Mouse (Mus musculus) mature B cell (primary cell): ENCODE measurements around the gene Mgam.
"Not testable (repeated sequence)": the region's sequence is repeated elsewhere in the genome, so short reads cannot be mapped to it uniquely, and the experiment has no call there.

ENCODE experiments used
- in situ Hi-C: fragments of 300-500 bp; cut with MboI; formaldehyde crosslinking; loops from 2 replicates; pipeline ENCODE4 v1.14.3; 2019

Gene Mgam

DNA sequence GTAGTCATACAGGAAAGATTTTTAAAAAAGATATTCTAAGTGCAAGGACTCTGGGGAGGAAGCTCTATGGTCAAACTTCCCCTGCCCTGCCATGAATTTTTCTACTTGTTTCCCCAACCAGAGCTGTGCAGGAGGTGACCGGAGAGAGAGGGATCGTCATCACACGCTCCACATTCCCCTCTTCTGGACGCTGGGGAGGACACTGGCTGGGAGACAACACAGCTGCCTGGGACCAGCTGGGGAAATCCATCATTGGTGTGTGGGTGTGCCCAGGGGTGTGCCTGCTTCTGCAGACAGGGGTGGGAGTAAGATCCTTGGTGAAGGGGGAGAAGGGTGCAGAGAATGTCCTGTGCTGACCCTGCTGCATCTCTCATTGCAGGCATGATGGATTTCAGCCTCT is 99.9 kb downstream of the Mgam start:
- in situ Hi-C loops, result not testable (repeated sequence)

GRCm38 (mm10) chr6:40739545-40739944 is 110.9 kb downstream of the Mgam start:
- in situ Hi-C loops, result no loop called here

DNA sequence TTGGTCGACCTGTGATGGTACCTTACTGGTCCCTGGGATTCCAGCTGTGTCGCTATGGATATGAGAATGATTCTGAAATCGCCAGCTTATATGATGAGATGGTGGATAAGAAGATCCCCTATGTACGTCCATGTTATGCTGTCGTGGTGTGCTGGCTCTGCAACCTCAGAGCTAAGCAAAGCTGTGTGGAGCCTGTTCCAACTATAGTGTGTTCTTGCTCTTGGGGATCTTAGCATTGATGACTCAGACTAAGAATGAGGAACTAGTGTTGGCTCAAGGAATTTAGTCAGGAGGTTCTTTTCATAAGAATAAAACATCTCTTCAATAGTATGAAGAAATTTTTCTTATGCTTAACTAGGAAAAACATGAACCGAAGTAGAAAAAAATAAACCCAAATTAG is 120.4 kb downstream of the Mgam start:
- in situ Hi-C loops, result not testable (repeated sequence)

DNA sequence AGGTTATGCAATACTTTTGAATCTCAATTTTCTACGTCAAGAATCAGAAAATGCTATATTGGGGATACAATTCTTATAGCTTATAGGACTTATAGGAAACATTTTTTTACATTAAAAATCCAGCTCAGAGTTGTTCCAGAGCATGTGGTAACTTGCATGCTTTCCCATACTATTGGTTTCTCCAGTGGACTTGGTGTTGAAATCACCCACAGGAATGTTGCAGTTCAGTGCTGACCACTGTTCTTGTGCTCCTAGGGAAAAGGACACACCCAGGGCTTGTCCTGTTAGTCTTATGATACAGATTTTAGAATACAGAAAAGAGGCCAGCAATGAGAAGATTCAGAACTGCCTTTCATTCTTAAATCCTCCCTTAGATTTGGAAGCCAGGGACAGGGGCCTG is 127.3 kb downstream of the Mgam start:
- in situ Hi-C loops, result no loop called here

DNA sequence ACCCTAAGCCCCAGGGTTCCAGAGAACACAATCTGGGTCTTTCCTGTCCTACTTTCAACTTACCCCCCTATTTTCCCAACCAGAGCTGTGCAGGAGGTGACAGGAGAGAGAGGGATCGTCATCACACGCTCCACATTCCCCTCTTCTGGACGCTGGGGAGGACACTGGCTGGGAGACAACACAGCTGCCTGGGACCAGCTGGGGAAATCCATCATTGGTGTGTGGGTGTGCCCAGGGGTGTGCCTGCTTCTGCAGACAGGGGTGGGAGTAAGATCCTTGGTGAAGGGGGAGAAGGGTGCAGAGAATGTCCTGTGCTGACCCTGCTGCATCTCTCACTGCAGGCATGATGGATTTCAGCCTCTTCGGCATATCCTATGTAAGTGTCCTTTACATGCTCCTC is 128.7 kb downstream of the Mgam start:
- in situ Hi-C loops, result not testable (repeated sequence)

GRCm38 (mm10) chr6:40774656-40775055 is 146.0 kb downstream of the Mgam start:
- in situ Hi-C loops, result no loop called here

DNA sequence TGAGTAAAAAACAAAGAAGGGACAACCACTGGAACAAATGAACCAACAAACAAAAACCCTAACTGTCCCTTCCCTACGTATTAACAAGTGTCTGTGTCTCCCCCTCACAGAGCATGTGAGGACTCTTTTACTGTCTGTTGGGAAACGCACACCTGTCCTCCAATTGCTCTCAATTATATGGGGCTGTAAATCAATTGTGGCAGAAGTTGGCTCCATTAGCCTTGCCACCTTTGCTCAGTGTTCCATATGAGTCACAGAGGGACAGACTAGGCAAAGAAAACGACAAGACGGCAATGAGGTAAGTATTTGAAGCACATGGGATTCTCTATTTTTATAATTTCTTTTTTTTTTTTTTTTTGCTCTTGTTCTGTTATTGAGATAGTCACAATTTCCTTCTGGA is 149.8 kb downstream of the Mgam start:
- in situ Hi-C loops, result no loop called here

DNA sequence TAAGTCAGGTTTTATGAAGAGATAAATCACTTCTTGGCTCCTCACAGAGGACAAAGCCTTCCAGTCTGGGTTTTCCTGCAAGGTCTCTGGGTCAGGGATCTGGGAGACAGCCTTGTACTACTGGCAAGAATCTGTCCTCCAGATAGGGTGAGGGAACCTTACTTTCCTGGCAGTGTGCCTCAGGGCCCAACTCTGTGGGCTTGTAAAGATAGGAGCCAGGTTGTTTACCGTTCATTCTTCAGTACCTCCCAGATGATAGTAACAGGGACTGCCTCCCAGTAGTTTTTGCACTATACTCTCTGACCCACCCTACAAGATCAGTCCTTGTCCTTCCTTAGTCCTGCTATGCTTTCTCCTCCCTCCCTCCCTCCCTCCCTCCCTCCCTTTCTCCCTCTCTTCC is 155.0 kb downstream of the Mgam start:
- in situ Hi-C loops, result no loop called here

DNA sequence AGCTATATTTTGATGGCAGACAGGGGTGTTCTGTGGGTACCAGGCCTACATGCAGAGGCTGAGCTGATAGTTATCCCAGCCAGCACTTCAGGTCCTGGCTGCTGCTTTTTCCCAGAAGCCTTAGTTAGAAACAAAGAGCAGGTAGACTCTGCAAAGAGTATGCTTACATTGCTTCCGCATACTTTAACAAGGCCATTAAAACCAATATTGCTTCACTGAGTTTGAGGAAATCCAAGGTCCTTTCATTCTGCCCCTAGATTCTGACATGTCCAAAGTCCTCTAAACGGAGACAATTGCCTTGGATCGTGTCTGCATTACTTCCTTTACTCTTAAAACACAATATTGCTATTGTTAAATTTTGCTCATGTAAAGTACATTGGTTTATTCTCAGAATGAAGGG is 155.7 kb downstream of the Mgam start:
- in situ Hi-C loops, result no loop called here

DNA sequence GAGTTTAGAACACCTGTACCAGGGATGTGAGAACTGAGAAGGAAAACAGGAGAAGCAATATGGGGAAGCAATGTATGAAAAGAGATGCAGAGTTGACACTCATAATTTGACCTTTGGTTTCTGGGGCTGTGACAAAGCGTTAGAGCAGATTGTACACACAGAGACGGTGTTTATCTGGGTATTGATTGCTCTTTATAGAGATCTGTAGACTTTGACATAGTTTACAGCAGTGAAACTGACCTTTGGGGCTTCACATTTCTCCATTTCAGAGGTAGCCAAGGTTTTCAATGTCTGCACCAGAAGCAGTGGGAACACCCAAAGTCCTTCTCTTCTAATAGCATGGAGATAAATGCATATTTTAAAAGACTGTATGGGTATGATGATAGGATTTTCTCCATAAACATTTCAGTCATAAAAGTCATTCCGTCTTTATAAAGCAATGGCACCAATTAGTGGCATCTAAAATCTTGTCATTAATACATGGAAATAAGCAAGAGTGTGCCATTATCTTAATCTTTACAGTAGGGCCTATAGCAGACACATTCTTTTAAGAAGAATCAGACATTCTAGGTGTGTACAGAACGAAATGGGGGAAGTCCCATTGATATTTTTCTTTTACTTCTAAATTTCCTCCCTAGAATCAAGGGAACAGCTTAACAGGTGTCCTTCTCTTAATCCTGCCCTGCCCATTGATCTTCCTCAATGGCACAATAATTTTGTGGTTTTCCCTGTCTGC is 166.6 kb downstream of the Mgam start:
- in situ Hi-C loops, result no loop called here

DNA sequence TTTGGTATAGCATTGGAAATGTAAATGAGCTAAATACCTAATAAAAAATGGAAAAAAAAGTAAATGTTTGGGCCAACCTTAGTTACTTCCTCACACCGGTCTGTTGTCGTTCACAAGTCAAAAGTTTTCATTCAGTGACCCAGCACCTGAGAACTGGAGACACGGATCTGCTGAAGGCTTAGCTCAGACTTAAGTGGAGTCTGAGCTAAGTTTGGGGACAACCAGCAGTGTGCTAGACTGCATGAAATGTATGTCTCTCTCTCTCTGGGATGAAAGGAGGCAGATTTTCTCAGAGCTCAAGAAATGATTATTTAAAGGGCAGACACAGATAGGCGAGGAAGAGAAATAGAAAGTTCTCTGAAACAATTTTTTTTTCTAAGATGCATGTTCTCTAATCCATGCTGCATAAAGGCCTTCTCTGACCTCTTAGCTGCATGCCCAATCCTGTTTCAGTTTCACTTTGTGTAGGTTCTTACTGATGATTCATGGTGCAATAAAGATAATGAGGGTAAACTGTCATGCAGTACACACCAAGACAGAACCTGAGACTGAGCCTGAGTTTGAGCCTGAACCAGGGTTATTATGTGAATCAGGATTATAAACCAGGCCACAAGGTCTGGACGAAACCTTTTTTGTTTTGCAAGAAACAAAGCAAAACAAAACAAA is 189.7 kb downstream of the Mgam start:
- in situ Hi-C loops, result no loop called here
